Mouse (Mus musculus) CD4-positive, CD25-positive, alpha-beta regulatory T cell, adult 2 months (primary cell): ENCODE measurements around the gene Ccn1.
A peak's percentile ranks its signal among the peaks of the same experiment; 100 is the strongest.

Experiments
- DNase-seq: peaks from one replicate; pipeline ENCODE4 v3.0.0-alpha.2; 2012; ENCODE audit warnings: low read depth, low spot score

The Ccn1 gene

GRCm38 (mm10) chr3:145649852-145650202, at the start of gene Ccn1:
Gene Ccn1, minus strand, starts transcription at chr3:145649981.
- DNase-seq = no peak

- DNase-seq = no peak
Observed at GRCm38 (mm10) chr3:145693361-145693760, 43.6 kb upstream of the Ccn1 start.

GRCm38 (mm10) chr3:145692037-145692436, 42.3 kb upstream of the Ccn1 start:
- no peak for DNase-seq

GRCm38 (mm10) chr3:145691415-145691814, 41.6 kb upstream of the Ccn1 start:
- no peak for DNase-seq

- DNase-seq = no peak
Observed at GRCm38 (mm10) chr3:145689271-145689670, 39.5 kb upstream of the Ccn1 start.

GRCm38 (mm10) chr3:145687836-145688235, 38.1 kb upstream of the Ccn1 start:
- DNase-seq = no peak

- DNase-seq = no peak
Observed at GRCm38 (mm10) chr3:145684604-145685441, 35.0 kb upstream of the Ccn1 start.

GRCm38 (mm10) chr3:145684201-145684600, 34.4 kb upstream of the Ccn1 start:
- DNase-seq = no peak

GRCm38 (mm10) chr3:145681348-145681935, 31.7 kb upstream of the Ccn1 start:
- DNase-seq = no peak

- no peak for DNase-seq
Observed at GRCm38 (mm10) chr3:145680686-145681085, 30.9 kb upstream of the Ccn1 start.

- DNase-seq = no peak
Observed at GRCm38 (mm10) chr3:145676212-145676611, 26.4 kb upstream of the Ccn1 start.

GRCm38 (mm10) chr3:145674815-145675214, 25.0 kb upstream of the Ccn1 start:
- no peak for DNase-seq

- DNase-seq = no peak
Observed at GRCm38 (mm10) chr3:145666383-145666782, 16.6 kb upstream of the Ccn1 start.

GRCm38 (mm10) chr3:145656993-145657713, 7.4 kb upstream of the Ccn1 start:
- DNase-seq = no peak

GRCm38 (mm10) chr3:145654944-145655343, 5.2 kb upstream of the Ccn1 start:
- DNase-seq = no peak

GRCm38 (mm10) chr3:145654028-145654427, 4.2 kb upstream of the Ccn1 start:
- DNase-seq = no peak

GRCm38 (mm10) chr3:145653191-145653940, 3.6 kb upstream of the Ccn1 start:
- DNase-seq = peak; percentile 49

GRCm38 (mm10) chr3:145652322-145653131, 2.7 kb upstream of the Ccn1 start:
- DNase-seq = no peak

- DNase-seq = no peak
Observed at GRCm38 (mm10) chr3:145651978-145652321, 2.2 kb upstream of the Ccn1 start.

GRCm38 (mm10) chr3:145651029-145651977, 1.5 kb upstream of the Ccn1 start:
- no peak for DNase-seq
